Mouse (Mus musculus) CH12.LX (cell line): ENCODE results near the gene Il22ra1. TPM values are rescaled to one million over a fixed set of nuclear protein-coding genes. Genes with fewer than 3 reads are reported as not detected.

ENCODE experiments used
- DNase-seq: peaks from one replicate; pipeline ENCODE4 v3.0.0-alpha.2; 2013; ENCODE audit errors: extremely low read depth
- H3K27ac ChIP-seq: 2 replicates; pipeline ENCODE4 v1.5.1; 2012; ENCODE audit warnings: low read depth, mild to moderate bottlenecking, control low read depth, moderate library complexity; ENCODE audit not compliant: insufficient read depth
- H3K27me3 ChIP-seq: replicated peaks from 2 replicates; pipeline ENCODE3; 2012; ENCODE audit warnings: inconsistent platforms
- H3K36me3 ChIP-seq, 2 experiments: replicated peaks in 1 of 2; 2 replicates each; pipeline versions ENCODE3 to v1.6.1; 2012; ENCODE audit warnings: inconsistent platforms in 1 of 2, low read length in 1 of 2, mild to moderate bottlenecking in 1 of 2, mixed read lengths in 1 of 2, moderate library complexity in 1 of 2; ENCODE audit not compliant: control insufficient read depth in 1 of 2, insufficient read depth in 1 of 2
- H3K4me1 ChIP-seq, 2 experiments: 2 replicates each; pipeline ENCODE4 v1.6.1; 2012; ENCODE audit warnings: inconsistent platforms in 1 of 2, moderate library complexity in 1 of 2; ENCODE audit not compliant: insufficient read depth in 2 of 2, control insufficient read depth in 1 of 2
- H3K4me2 ChIP-seq: 2 replicates; pipeline ENCODE4 v1.6.1; 2012; ENCODE audit warnings: low read depth, mild to moderate bottlenecking, control low read depth; ENCODE audit not compliant: poor library complexity, insufficient read depth, severe bottlenecking
- H3K4me3 ChIP-seq, 3 experiments: fragments of 150-350 bp in 1 of 3; sonication (generic) in 1 of 3; replicated peaks in 1 of 3; 2 replicates each; pipeline versions ENCODE3 to v1.5.1; 2011 to 2012; ENCODE audit warnings: low read depth in 2 of 3, low read length in 2 of 3, mild to moderate bottlenecking in 2 of 3, moderate library complexity in 2 of 3, control low read depth in 1 of 3, improper control_type of control experiment in 1 of 3, inconsistent platforms in 1 of 3, mixed read lengths in 1 of 3; ENCODE audit not compliant: poor library complexity in 1 of 3
- H3K79me2 ChIP-seq: replicated peaks from 2 replicates; pipeline ENCODE4 v1.6.1; 2012; ENCODE audit warnings: mild to moderate bottlenecking, moderate library complexity; ENCODE audit not compliant: control insufficient read depth, poor library complexity, insufficient read depth, severe bottlenecking; ENCODE audit errors: extremely low read depth
- H3K9ac ChIP-seq: 2 replicates; pipeline ENCODE4 v1.6.1; 2012; ENCODE audit warnings: low read depth, mild to moderate bottlenecking, control low read depth, moderate library complexity; ENCODE audit not compliant: insufficient read depth
- H3K9me3 ChIP-seq: replicated peaks from 2 replicates; pipeline ENCODE3; 2012; ENCODE audit warnings: low read length, inconsistent platforms, mixed read lengths
- CTCF ChIP-seq, 2 experiments: IDR thresholded peaks in 1 of 2; conservative IDR thresholded peaks in 1 of 2; 2 replicates each; pipeline ENCODE4 v1.5.1; 2011 to 2012; ENCODE audit warnings: low read depth in 2 of 2, low read length in 2 of 2, improper control_type of control experiment in 1 of 2, inconsistent platforms in 1 of 2, mild to moderate bottlenecking in 1 of 2, moderate library complexity in 1 of 2
- GABPA ChIP-seq: IDR thresholded peaks from 2 replicates; pipeline ENCODE4 v1.6.1; 2012; ENCODE audit warnings: low read depth, low read length, improper control_type of control experiment, inconsistent platforms; ENCODE audit not compliant: insufficient replicate concordance
- HCFC1 ChIP-seq: IDR thresholded peaks from 2 replicates; pipeline ENCODE4 v1.6.1; 2012; ENCODE audit warnings: low read depth, mild to moderate bottlenecking, inconsistent platforms, low read length, improper control_type of control experiment
- IRF4 ChIP-seq: IDR thresholded peaks from 2 replicates; pipeline ENCODE4 v1.6.1; 2014; ENCODE audit warnings: low read depth, mild to moderate bottlenecking, inconsistent platforms, low read length, improper control_type of control experiment
- JUND ChIP-seq: conservative IDR thresholded peaks from 2 replicates; pipeline ENCODE4 v1.6.1; 2011; ENCODE audit warnings: low read depth, low read length, improper control_type of control experiment
- KAT2A ChIP-seq: IDR thresholded peaks from 2 replicates; pipeline ENCODE4 v1.6.1; 2012; ENCODE audit warnings: low read length, improper control_type of control experiment, inconsistent platforms; ENCODE audit not compliant: insufficient replicate concordance
- MAX ChIP-seq: IDR thresholded peaks from 2 replicates; pipeline ENCODE4 v1.6.1; 2011; ENCODE audit warnings: low read length, improper control_type of control experiment
- MEF2A ChIP-seq: IDR thresholded peaks from 2 replicates; pipeline ENCODE4 v1.6.1; 2014; ENCODE audit warnings: low read depth, mild to moderate bottlenecking, inconsistent platforms, low read length, improper control_type of control experiment, borderline replicate concordance
- MXI1 ChIP-seq: IDR thresholded peaks from 2 replicates; pipeline ENCODE4 v1.6.1; 2011; ENCODE audit warnings: mild to moderate bottlenecking, low read depth, low read length, improper control_type of control experiment
- NRF1 ChIP-seq: IDR thresholded peaks from 2 replicates; pipeline ENCODE4 v1.6.1; 2014; ENCODE audit warnings: low read depth, mild to moderate bottlenecking, inconsistent platforms, low read length, improper control_type of control experiment, moderate library complexity
- PAX5 ChIP-seq: IDR thresholded peaks from 2 replicates; pipeline ENCODE4 v1.6.1; 2012; ENCODE audit warnings: low read length, inconsistent platforms, mixed read lengths
- POLR2AphosphoS2 ChIP-seq: IDR thresholded peaks from 2 replicates; pipeline ENCODE4 v1.6.1; 2011; ENCODE audit warnings: low read depth, low read length, improper control_type of control experiment
- RAD21 ChIP-seq: IDR thresholded peaks from 2 replicates; pipeline ENCODE4 v1.6.1; 2011; ENCODE audit warnings: low read depth, mild to moderate bottlenecking, low read length, improper control_type of control experiment, moderate library complexity
- RCOR1 ChIP-seq: conservative IDR thresholded peaks from 2 replicates; pipeline ENCODE4 v1.6.1; 2012; ENCODE audit warnings: low read depth, mild to moderate bottlenecking, inconsistent platforms, low read length, improper control_type of control experiment
- SMC3 ChIP-seq: IDR thresholded peaks from 2 replicates; pipeline ENCODE4 v1.6.1; 2011; ENCODE audit warnings: low read depth, low read length, improper control_type of control experiment
- TBP ChIP-seq: conservative IDR thresholded peaks from 2 replicates; pipeline ENCODE4 v1.6.1; 2011; ENCODE audit warnings: low read depth, low read length, improper control_type of control experiment
- TCF12 ChIP-seq: IDR thresholded peaks from 2 replicates; pipeline ENCODE4 v1.6.1; 2014; ENCODE audit warnings: low read depth, mild to moderate bottlenecking, inconsistent platforms, low read length, improper control_type of control experiment
- UBTF ChIP-seq: IDR thresholded peaks from 2 replicates; pipeline ENCODE4 v1.6.1; 2012; ENCODE audit warnings: low read depth, mild to moderate bottlenecking, inconsistent platforms, low read length, improper control_type of control experiment, moderate library complexity
- ZMIZ1 ChIP-seq: IDR thresholded peaks from 2 replicates; pipeline ENCODE4 v1.6.1; 2012; ENCODE audit warnings: low read depth, mild to moderate bottlenecking, inconsistent platforms, low read length, improper control_type of control experiment
- dilution Hi-C: fragments of 300-500 bp; cut with MboI; formaldehyde crosslinking; loops from 2 replicates; pipeline ENCODE4 v1.14.3; 2020; ENCODE audit warnings: low sequenced_read_pairs; ENCODE audit not compliant: extremely low pct_unique_long_range_greater_than_20kb, extremely low pct_ligation_motif_present
- in situ Hi-C: fragments of 300-500 bp; cut with MboI; formaldehyde crosslinking; loops from 3 replicates; pipeline ENCODE4 v1.14.3; 2019; ENCODE audit warnings: low sequenced_read_pairs, low pct_ligation_motif_present, low pct_unique_long_range_greater_than_20kb, mixed read lengths
- polyA plus RNA-seq: library from polyadenylated mRNA; unstranded; fragments of >175 nt; gene quantifications from 2 replicates; pipeline ENCODE4 v1.2.1, GENCODE M21; 2012; ENCODE audit warnings: low read depth; ENCODE audit not compliant: insufficient read length
- total RNA-seq, 2 experiments: library from RNA; depleted of rRNA; stranded (reverse); fragments of 300-350 nt in 1 of 2; fragments of >200 nt in 1 of 2; gene quantifications; 2 replicates each; pipeline ENCODE4 v1.2.3; 2012 to 2014

Il22ra1 gene
- total and polyA plus RNA-seq, 3 experiments, result not detected

GRCm38 (mm10) chr4:135768572-135769526 lies 40.9 kb downstream of the Il22ra1 start:
- dilution Hi-C loops (no loop called here), in situ Hi-C loops (loop anchor here (5.0 kb wide), 1 partner anchor 42 kb away; the partner anchor contains the start of gene Il22ra1)
- H3K27me3 ChIP-seq, result peaks cover 29% of the 10 kb centered on the region
- no peak overlapping the region for H3K4me3 ChIP-seq
- H3K4me2 ChIP-seq, result no peak overlapping the region
- peak; percentile 43 for DNase-seq
- no peaks in the 10 kb centered on the region for H3K9me3 ChIP-seq
- H3K9ac ChIP-seq, result no peak overlapping the region
- no peaks in the 10 kb centered on the region for H3K79me2 ChIP-seq
- H3K36me3 ChIP-seq, result no peaks in the 10 kb centered on the region
- H3K4me1 ChIP-seq, result peaks cover 13 to 35% of the 10 kb centered on the region in 2 experiments
- no peak overlapping the region for H3K27ac ChIP-seq
- TF ChIP-seq CTCF (conservative IDR thresholded peaks at IDR 0.05 in 1 of 2, IDR thresholded peaks at IDR 0.05 in 1 of 2; ENCODE audit: low read depth in 2 of 2, low read length in 2 of 2), result peak in 1 of 2 experiments; percentile 65; a peak in 2 of 4 replicates
- TF ChIP-seq IRF4, result no peak
- peak; percentile 57 for TF ChIP-seq RAD21
- no peak for TF ChIP-seq TCF12
- TF ChIP-seq MXI1, result no peak
- TF ChIP-seq MEF2A, result no peak
- no peak for TF ChIP-seq GABPA
- peak; percentile 41 for TF ChIP-seq SMC3
- TF ChIP-seq NRF1, result no peak
- TF ChIP-seq UBTF, result no peak

GRCm38 (mm10) chr4:135770611-135771305 lies 42.8 kb downstream of the Il22ra1 start:
- Histone ChIP-seq H3K36me3 (no peaks in the 10 kb centered on the region), H3K4me3 (no peak overlapping the region), H3K27me3 (peaks cover 36% of the 10 kb centered on the region), H3K9me3 (no peaks in the 10 kb centered on the region), H3K9ac (no peak overlapping the region), H3K4me1 (peaks cover 13 to 38% of the 10 kb centered on the region in 2 experiments), H3K4me2 (no peak overlapping the region), H3K27ac (no peak overlapping the region), H3K79me2 (no peaks in the 10 kb centered on the region)
- no peak for DNase-seq
- dilution Hi-C loops, result no loop called here
- TF ChIP-seq HCFC1 (no peak), ZMIZ1 (no peak), MAX (no peak), RCOR1 (no peak), TBP (no peak), JUND (no peak), IRF4 (no peak), POLR2AphosphoS2 (no peak), PAX5 (no peak), NRF1 (no peak), KAT2A (no peak)
- in situ Hi-C loops, result no loop called here
